Mouse (Mus musculus) frontal cortex, postnatal 36 days (tissue): ENCODE measurements around the gene Rps8.

Experiments
- DNase-seq, 2 experiments: peaks; one replicate each; pipeline ENCODE4 v3.0.0; 2022; ENCODE audit warnings: low spot score in 2 of 2

The Rps8 gene

GRCm38 (mm10) chr4:117124518-117125347 lies 31.3 kb downstream of the Rps8 start:
- no peak for DNase-seq

- DNase-seq = no peak
Measured at GRCm38 (mm10) chr4:117124218-117124517, 31.9 kb downstream of the Rps8 start.

GRCm38 (mm10) chr4:117123546-117124217 lies 32.4 kb downstream of the Rps8 start:
- no peak for DNase-seq

- DNase-seq = no peak
Measured at GRCm38 (mm10) chr4:117122209-117122608, 33.8 kb downstream of the Rps8 start.

GRCm38 (mm10) chr4:117120445-117121414 lies 35.3 kb downstream of the Rps8 start:
- DNase-seq = peak; percentile 95 to 96

GRCm38 (mm10) chr4:117120052-117120444 lies 36.0 kb downstream of the Rps8 start:
- no peak for DNase-seq

GRCm38 (mm10) chr4:117119636-117120035 lies 36.4 kb downstream of the Rps8 start:
- no peak for DNase-seq

GRCm38 (mm10) chr4:117117931-117118330 lies 38.1 kb downstream of the Rps8 start:
- DNase-seq = no peak

GRCm38 (mm10) chr4:117115592-117115991 lies 40.5 kb downstream of the Rps8 start:
- no peak for DNase-seq

GRCm38 (mm10) chr4:117113237-117113636 lies 42.8 kb downstream of the Rps8 start:
- DNase-seq = no peak

GRCm38 (mm10) chr4:117110985-117111384 lies 45.1 kb downstream of the Rps8 start:
- DNase-seq = no peak

- DNase-seq = no peak
Measured at GRCm38 (mm10) chr4:117110249-117110648, 45.8 kb downstream of the Rps8 start.

GRCm38 (mm10) chr4:117109330-117109729 lies 46.7 kb downstream of the Rps8 start:
- no peak for DNase-seq

- no peak for DNase-seq
Measured at GRCm38 (mm10) chr4:117108524-117108849, 47.6 kb downstream of the Rps8 start.

GRCm38 (mm10) chr4:117107813-117108523 lies 48.1 kb downstream of the Rps8 start:
- no peak for DNase-seq

- no peak for DNase-seq
Measured at GRCm38 (mm10) chr4:117105127-117105526, 50.9 kb downstream of the Rps8 start.

GRCm38 (mm10) chr4:117104672-117105071 lies 51.4 kb downstream of the Rps8 start:
- no peak for DNase-seq
